Mouse (Mus musculus) leukemia stem cell, adult 10-12 weeks (primary cell): ENCODE data around the gene Flt3l. TPM values are rescaled to one million over a fixed set of nuclear protein-coding genes. Genes with fewer than 3 reads are reported as not detected.

Source experiments
- polyA plus RNA-seq: library from polyadenylated mRNA; stranded (reverse); fragments of >175 nt; gene quantifications from 2 replicates; pipeline ENCODE4 v1.2.3, GENCODE M21; 2012; ENCODE audit warnings: low replicate concordance

Gene Flt3l
- 27.9 and 74.5 TPM in 2 replicates for polyA plus RNA-seq

DNA sequence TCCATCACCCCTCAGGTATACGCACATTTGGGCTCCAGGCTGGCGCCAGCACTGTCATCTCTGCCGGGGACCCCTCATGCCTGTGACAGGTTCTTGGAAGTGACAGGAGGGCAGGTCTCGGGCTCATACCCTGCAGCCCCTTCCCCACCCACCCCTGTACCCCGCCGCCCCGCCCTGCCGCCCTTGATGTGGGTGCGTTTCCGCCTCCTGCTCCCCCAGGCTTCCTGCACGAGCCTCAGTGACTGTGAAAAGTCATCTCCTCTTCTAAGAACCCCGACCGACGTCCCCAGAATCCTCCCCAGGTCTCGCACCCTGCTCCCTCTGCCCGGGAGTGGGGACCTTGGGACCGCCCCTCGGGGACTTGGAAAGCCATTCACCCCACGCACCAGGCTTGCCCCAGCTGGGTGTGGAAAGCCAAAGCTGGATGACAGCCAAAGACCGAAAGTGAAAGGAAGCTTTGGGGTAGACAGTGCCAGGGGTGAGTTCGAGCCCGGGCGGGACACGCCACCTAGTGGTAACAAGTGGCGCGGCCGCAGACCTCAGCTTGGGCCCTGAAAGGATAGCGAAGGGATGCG lies at the start of gene Flt3l, which contains the start of gene Gm45713:
Flt3l (minus strand) TSS at position 440 of the 575 bp plus-strand sequence.
Gm45713 (minus strand) TSS at position 239 of the 575 bp plus-strand sequence.

DNA sequence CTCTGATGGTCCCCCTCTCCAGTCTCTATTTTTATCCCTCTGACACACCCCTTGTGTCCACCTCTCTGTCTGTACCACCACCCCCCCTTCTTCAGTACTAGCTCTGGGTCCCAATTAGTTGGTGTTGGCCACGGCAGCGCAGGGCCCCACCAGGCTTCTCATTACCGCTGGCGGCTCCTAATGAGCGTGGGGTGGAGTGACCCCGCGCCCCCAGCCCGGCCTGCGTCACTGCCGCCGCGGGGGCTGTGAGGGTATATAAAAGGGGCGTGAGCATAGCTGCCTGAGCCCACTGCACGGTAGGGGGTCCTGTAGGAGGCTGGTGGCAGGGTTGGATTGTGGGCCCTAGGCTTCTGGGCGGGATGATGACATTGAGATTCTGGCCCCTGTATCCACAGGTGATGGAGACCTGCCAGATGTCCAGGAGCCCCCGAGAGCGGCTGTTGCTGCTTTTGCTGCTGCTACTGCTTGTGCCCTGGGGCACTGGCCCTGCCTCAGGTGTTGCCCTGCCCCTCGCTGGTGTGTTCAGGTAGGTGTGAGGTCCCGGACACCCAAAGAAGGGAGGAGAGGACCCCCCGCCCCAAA lies 44.8 kb upstream of the Flt3l start, which contains the start of gene Pth2:
Pth2 (plus strand) TSS at position 100 of the 582 bp plus-strand sequence.

DNA sequence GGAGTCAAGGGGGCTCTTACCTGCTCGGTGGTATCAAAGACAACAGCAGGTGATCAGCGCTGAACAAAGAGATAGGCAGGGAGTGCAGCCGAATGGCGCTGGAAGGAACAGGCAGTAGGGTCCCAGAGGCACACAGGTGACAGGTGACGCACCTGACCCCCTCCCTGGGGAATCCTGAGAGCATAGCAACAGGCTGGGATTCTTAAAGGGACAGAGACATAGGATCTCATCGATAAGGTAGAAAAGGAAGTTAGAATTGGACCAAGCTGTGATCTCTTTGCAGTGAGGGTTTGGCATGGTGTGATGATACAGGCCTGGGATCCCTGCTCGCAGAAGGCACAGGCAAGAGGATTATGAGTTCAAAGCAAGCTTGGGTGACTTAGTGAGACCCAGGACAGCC lies 43.2 kb upstream of the Flt3l start, which contains the start of gene Gfy:
Gfy (minus strand) TSS at position 101 of the 400 bp plus-strand sequence.

DNA sequence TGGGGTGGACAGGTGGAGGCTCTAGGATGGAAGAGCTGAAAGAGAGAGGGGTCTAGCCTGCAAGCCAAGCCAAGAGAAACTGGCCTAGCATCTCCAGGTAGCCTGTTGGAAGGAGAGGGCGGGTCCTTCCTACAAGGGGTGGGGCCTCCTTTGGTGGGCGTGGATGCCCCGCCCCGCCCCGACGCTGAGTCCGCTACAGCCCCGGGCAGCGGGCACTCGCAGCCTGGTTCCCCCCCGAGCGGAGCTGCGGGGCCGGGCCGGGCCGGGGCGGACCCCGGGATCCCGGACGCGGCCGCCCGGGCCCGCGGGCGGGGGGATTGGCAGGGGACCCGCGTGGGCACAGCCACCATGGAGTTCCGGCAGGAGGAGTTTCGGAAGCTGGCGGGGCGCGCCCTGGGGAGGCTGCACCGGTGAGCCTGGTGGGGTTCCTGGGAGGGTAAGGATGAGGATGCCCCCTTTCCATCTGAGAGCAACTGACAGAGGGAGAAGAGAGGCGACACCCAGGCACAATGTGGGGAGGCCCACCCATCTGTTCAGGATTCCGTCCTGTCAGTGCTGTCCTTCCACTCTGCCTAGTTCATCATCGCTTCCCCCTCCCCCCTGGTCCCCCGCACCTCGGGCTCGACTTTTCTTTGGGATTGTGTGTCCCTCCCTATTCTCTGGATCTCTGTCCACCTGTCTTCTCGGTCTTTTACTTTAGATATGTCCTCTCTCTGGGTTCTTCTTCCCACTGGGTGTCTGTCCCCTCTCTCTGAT lies 27.7 kb upstream of the Flt3l start, which contains the start of gene Slc17a7:
Slc17a7 (plus strand) TSS at position 215 of the 756 bp plus-strand sequence.

DNA sequence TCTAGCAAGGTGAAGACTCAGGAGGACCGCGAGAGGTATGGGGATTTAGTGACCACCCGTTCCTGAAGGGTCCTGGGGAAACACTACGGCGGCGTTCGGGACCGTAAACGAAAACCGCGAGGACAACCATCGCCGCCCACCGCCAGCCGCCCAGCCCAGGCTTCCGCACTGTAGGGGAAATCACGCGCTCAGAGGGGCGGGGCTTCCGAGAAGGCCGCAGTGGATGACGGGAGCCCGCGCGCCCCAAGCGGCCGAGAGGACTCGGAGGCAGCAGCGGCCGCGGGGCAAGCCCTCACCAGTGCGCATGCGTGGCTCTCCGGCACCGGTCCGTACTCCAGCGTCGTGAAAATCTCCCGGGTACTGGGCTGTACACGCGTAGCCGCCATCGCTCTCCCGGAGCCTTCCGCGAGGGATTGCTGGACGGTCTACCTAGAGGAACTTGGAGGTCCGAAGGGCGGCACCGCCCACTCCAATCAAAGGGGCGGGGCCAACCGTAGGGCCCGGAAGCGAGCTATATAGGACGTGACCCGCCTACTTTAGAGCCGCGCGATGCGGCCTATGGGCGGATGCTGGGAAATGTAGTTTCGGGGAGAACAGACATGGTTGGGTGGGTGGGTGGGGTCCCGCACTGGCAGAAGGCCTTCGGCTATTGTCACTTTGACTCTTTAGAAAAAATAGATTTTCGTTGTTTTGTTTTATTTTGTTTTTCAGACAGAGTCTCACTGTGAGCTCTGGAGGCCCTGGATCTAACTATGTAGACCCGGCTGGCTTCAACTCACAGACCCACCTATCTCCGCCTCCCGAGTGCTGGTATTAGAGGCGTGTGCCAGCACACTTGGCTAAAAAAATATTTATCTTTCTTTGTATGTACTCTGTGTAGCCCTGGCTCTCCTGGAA lies 18.1 kb upstream of the Flt3l start, which contains the start of the genes Pih1d1 and Aldh16a1:
Pih1d1 (plus strand) TSS at position 208 of the 897 bp plus-strand sequence.
Aldh16a1 (minus strand) TSS at position 489 of the 897 bp plus-strand sequence.

DNA sequence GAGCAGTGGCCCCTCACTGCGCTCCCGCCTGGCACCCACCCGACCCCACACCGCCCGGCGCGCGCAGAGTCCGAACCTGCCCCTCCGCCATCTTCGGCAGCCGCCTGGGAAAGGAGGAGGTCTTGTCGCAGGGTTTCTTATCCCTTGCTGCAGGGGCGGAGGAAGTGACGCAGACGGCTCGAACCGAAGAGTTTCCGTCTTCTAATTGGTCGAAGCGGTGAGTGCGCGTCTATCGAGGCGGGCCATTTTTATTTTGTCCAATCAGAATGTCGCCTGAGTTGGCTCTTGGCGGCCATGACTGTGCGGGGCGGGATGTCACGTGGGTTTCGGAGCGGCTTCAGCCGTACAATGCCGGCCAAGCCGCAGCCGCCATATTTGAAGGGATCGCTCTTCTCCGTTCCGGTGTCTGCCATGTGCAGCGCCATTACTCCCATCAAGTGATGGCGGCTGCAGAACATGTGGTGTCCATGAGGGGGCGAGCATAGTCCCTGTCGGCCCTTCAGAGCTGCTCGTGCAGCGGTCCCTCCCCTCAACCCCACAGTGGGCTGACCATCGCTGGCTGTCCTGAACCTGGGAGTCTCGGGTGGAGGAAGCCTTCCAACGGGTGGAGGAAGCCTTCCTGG lies 7.5 kb downstream of the Flt3l start, which contains the start of gene Rpl13a:
Rpl13a (minus strand) TSS at position 138 of the 623 bp plus-strand sequence.

DNA sequence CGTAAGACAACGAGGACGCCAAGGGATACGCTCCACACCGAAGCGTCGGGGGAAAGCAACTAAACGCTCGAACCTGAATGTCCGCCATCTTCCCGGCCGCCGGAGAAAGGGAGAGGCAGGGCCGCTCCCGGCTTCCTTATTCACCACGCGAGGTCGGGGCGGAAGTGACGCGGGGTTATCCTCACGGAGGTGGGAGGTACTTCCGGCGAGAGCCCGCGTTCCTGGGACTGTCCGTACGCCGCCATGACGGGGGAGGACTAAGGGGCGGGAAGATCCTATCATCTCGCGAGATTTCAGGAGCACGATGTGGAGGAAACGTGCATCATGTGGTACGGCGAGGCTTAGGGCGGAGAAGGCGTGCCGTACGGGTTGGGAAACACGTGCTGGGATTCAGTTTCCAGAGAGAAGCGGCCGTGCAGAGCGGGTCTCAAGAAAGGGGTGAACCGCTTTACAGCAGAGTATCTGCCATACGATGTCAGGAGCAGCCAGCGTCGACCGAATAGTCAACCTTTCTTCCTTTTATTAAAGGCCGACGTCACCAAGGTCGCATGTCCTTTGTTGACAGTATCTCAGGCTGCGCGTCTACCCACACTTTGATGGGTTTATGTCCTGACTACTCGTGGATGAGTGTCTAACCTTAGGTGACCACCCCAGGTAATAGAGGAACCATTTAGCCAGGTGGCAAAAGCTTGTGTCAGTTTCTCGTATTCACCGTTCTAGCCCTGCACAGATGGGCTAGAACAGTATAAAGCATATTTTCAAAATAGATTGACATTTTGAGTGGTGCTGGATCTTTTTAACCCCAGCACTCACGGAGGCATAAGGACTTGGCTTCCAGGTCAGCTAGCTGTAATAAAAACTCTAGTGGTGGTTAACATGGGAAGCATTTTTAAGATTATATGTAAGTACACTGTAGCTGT lies 11.7 kb downstream of the Flt3l start, which contains the start of gene Rps11:
Rps11 (minus strand) TSS at position 216 of the 920 bp plus-strand sequence.

DNA sequence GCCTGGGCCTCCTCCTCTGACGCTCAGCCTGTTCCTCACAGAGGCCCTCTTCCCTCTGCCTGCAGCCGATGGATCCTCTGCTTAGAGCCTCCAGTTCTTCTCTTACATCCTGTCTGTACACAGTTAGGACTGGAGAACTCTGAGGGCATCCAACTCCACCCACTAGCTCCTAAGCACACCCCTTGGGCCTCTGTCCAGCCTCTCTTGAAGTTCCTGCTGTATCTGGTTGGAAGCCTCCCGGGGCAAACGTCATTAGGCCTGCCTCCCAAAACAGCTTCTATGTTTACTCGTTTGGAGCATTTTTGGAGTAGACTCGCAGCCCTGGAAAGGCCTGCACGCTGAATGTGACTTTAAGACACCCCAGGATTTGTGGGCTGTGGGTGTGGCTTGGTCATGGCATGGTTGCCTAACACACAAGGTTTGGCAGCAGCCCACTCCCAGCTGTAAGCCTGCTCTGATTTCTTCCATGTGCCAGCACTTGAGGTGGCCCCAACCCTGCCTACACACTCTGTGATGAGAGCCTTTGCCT lies 32.5 kb downstream of the Flt3l start, which contains the start of gene Fcgrt:
Fcgrt (minus strand) TSS at position 200 of the 529 bp plus-strand sequence.

DNA sequence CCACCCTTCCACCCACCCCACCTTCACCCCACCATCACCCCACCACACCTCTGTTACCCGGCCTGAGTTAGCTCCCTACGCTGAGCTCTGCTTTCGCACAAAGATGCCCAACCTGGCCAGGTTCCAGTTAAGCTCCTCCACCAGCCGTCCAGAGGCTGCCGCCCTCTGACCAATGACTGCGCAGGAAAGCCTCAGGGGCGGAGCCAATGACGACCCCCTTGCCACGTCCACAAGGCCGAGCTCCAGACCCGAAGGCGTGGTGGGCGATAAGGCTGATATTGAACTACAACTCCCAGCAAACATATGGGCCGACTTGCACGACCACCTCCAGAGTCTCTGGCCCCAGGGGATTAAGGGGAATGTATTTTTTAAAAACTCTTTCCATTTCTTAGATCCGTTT lies 44.2 kb downstream of the Flt3l start, which contains the start of gene Rcn3:
Rcn3 (minus strand) TSS at position 174 of the 400 bp plus-strand sequence.

Other genes starting within 250 kb of the Flt3l start
- 556 and 706 TPM in 2 replicates for gene Med25, start 243.7 kb downstream of the Flt3l start, polyA plus RNA-seq
- 65.8 and 103 TPM in 2 replicates for gene Fuz, start 240.4 kb downstream of the Flt3l start, polyA plus RNA-seq
- gene Ap2a1, start 206.9 kb downstream of the Flt3l start, polyA plus RNA-seq: 202 and 215 TPM in 2 replicates
- 0.42 TPM in 1 of 2 replicates, not detected in the other for gene Tsks, start 193.2 kb downstream of the Flt3l start, polyA plus RNA-seq
- gene Cpt1c, start 161.6 kb downstream of the Flt3l start, polyA plus RNA-seq: 12.5 and 13.7 TPM in 2 replicates
- 27.7 and 67.9 TPM in 2 replicates for gene Prmt1, start 149.9 kb downstream of the Flt3l start, polyA plus RNA-seq
- 87.3 and 130 TPM in 2 replicates for gene Irf3, start 138.8 kb downstream of the Flt3l start, polyA plus RNA-seq
- 87.8 and 102 TPM in 2 replicates for gene Bcl2l12, start 137.7 kb downstream of the Flt3l start, polyA plus RNA-seq
- gene Scaf1, start 120.1 kb downstream of the Flt3l start, polyA plus RNA-seq: 217 and 410 TPM in 2 replicates
- 5.5 and 13.5 TPM in 2 replicates for gene Rras, start 118.5 kb downstream of the Flt3l start, polyA plus RNA-seq
- gene Prr12, start 83.6 kb downstream of the Flt3l start, polyA plus RNA-seq: 79.4 and 112 TPM in 2 replicates
- gene Nosip, start 74.0 kb downstream of the Flt3l start, polyA plus RNA-seq: 116 and 136 TPM in 2 replicates
- 37.4 and 43.1 TPM in 2 replicates for gene Prrg2, start 73.8 kb downstream of the Flt3l start, polyA plus RNA-seq
- 46.7 and 64.8 TPM in 2 replicates for gene Rcn3, start 44.2 kb downstream of the Flt3l start, polyA plus RNA-seq
- 110 and 181 TPM in 2 replicates for gene Fcgrt, start 32.6 kb downstream of the Flt3l start, polyA plus RNA-seq
- 30.5 and 135 TPM in 2 replicates for gene Rps11, start 12.0 kb downstream of the Flt3l start, polyA plus RNA-seq
- gene Rpl13a, start 7.7 kb downstream of the Flt3l start, polyA plus RNA-seq: 3,721 and 5,411 TPM in 2 replicates
- 0.19 and 1.7 TPM in 2 replicates for gene Gm45713, start 201 bp downstream of the Flt3l start, polyA plus RNA-seq
- gene Pih1d1, start 17.9 kb upstream of the Flt3l start, polyA plus RNA-seq: 30.9 and 48.1 TPM in 2 replicates
- gene Aldh16a1, start 18.2 kb upstream of the Flt3l start, polyA plus RNA-seq: 59.4 and 89.2 TPM in 2 replicates
- gene Slc17a7, start 27.5 kb upstream of the Flt3l start, polyA plus RNA-seq: 0.08 and 0.46 TPM in 2 replicates
- 0.24 and 4.6 TPM in 2 replicates for gene Gfy, start 43.1 kb upstream of the Flt3l start, polyA plus RNA-seq
- not detected in 2 replicates for gene Pth2, start 44.6 kb upstream of the Flt3l start, polyA plus RNA-seq
- 1.1 and 1.2 TPM in 2 replicates for gene Ccdc155, start 68.5 kb upstream of the Flt3l start, polyA plus RNA-seq
- 46.7 and 92.2 TPM in 2 replicates for gene Dkkl1, start 75.7 kb upstream of the Flt3l start, polyA plus RNA-seq
- gene Tead2, start 79.3 kb upstream of the Flt3l start, polyA plus RNA-seq: 1.1 and 1.3 TPM in 2 replicates
- gene Cd37, start 102.7 kb upstream of the Flt3l start, polyA plus RNA-seq: 162 and 431 TPM in 2 replicates
- gene Slc6a16, start 104.7 kb upstream of the Flt3l start, polyA plus RNA-seq: not detected in 2 replicates
- 0.11 TPM in 1 of 2 replicates, not detected in the other for gene Slc6a21, start 141.1 kb upstream of the Flt3l start, polyA plus RNA-seq
- gene Trpm4, start 197.3 kb upstream of the Flt3l start, polyA plus RNA-seq: 1.2 and 1.4 TPM in 2 replicates
- not detected in 2 replicates for gene Hrc, start 198.9 kb upstream of the Flt3l start, polyA plus RNA-seq
- 2.6 and 3.4 TPM in 2 replicates for gene Ppfia3, start 230.6 kb upstream of the Flt3l start, polyA plus RNA-seq
- gene Lin7b, start 234.2 kb upstream of the Flt3l start, polyA plus RNA-seq: 0.80 TPM in 1 of 2 replicates, not detected in the other